ENCODE assay signal across 29 mouse cellular contexts in the genomic region with DNA sequence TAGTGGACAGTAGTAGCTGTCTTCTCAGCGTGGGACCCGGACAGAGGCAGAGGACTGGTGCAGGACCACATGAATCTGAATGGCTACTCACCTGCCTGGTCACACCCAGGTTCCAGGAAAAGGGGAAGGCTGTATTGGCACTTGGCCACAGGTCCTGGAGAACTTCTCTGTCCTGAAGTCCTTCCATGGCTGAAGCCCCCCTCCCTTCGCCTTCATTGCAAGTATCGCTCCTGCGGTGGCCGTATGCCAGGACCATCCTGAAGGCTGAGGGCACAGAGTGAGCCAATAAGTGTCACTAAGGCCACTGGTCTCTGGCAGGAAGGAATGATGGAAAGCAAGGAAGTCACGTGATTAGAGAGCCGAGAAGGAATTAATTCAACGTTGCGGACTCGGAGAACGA. TPM values are rescaled to one million over a fixed set of nuclear protein-coding genes. Genes with fewer than 3 reads are reported as not detected.
"Had no signal": no experiment of that assay in that cellular context is flagged by ENCODE, and none has a peak within 500 bp of the region (broad histone marks: within the 10 kb centered on the region; RNA-seq: fewer than 3 reads in every experiment).

No protein-coding gene starts in this region.

- H3K4me2 ChIP-seq: limb, embryonic 12.5 days; limb, embryonic 13.5 days; limb, embryonic 15.5 days; liver, embryonic 11.5 days; lung, embryonic 14.5 days; lung, embryonic 15.5 days; midbrain, embryonic 11.5 days; midbrain, embryonic 12.5 days; midbrain, embryonic 13.5 days; midbrain, embryonic 15.5 days had no signal

- H3K9me3 ChIP-seq: limb, embryonic 10.5 days; limb, embryonic 12.5 days; limb, embryonic 13.5 days; limb, embryonic 15.5 days; lung, embryonic 15.5 days; megakaryocyte, embryonic 14.5 days; midbrain, embryonic 10.5 days; midbrain, embryonic 12.5 days; midbrain, embryonic 13.5 days; midbrain, embryonic 15.5 days had no signal

- DNase-seq: left cerebral cortex, postnatal 4 days; liver; lung, adult 18-20 months; lung, adult 2 months; lung, embryonic 14.5 days; lung, postnatal 10 days; lung, postnatal 14 days; lung, postnatal 36 days; lung, postnatal 4 days; midbrain, embryonic 14.5 days had no signal

- H3K36me3 ChIP-seq: lung, embryonic 15.5 days; midbrain, embryonic 10.5 days; midbrain, embryonic 12.5 days; midbrain, embryonic 13.5 days; midbrain, embryonic 15.5 days had no signal

- H3K9ac ChIP-seq: limb, embryonic 12.5 days; limb, embryonic 13.5 days; limb, embryonic 15.5 days; liver, embryonic 14.5 days; lung, embryonic 14.5 days; lung, embryonic 15.5 days; midbrain, embryonic 12.5 days; midbrain, embryonic 13.5 days; midbrain, embryonic 15.5 days had no signal

- H3K4me3 ChIP-seq: left cerebral cortex, adult 2 months; limb, embryonic 10.5 days; limb, embryonic 12.5 days; limb, embryonic 13.5 days; limb, embryonic 15.5 days; lung, embryonic 15.5 days; megakaryocyte, embryonic 14.5 days; midbrain, embryonic 10.5 days; midbrain, embryonic 12.5 days; midbrain, embryonic 13.5 days; midbrain, embryonic 15.5 days; myocyte had no signal

- H3K27ac ChIP-seq: left cerebral cortex, adult 2 months; limb, embryonic 10.5 days; limb, embryonic 12.5 days; limb, embryonic 13.5 days; limb, embryonic 15.5 days; lung, embryonic 15.5 days; macrophage; midbrain, embryonic 10.5 days; midbrain, embryonic 12.5 days; midbrain, embryonic 13.5 days; midbrain, embryonic 15.5 days had no signal

- H3K27me3 ChIP-seq: limb, embryonic 12.5 days; limb, embryonic 13.5 days; limb, embryonic 15.5 days; lung, embryonic 15.5 days; midbrain, embryonic 13.5 days; midbrain, embryonic 15.5 days had no signal

- ATAC-seq: lung, postnatal 0 days; midbrain, embryonic 13.5 days; midbrain, embryonic 15.5 days; midbrain, embryonic 16.5 days had no signal

RNA-seq across cellular contexts. Expression of a gene that starts 55.9 kb away (rescaled TPM):
- polyA plus RNA-seq: liver, adult 2 months; macrophage had no signal

RNA-seq across cellular contexts. Expression of a gene that starts 57.9 kb away (rescaled TPM):
- polyA plus RNA-seq: midbrain, embryonic 14.5 days had no signal
